Mouse (Mus musculus): ENCODE measurements around the gene 1810062G17Rik.

DNA sequence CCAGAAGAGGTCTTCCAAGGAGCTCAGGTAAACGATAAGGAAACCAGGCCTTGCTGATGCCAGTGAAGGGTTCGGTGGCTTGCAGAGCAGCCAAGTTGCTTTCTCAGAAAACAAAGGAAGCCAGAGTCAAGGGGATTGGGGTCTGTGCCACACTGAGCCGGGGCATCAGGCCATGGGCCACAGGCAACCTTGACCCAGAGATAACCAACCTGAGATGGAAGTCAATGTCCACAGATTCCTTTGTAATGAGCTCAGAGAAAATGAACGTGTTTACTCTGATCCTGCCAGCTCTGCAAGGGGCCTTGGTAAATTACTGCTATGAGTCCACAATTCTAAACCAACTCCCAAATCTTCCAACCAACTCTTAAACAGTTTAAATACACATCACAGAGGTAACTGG lies 3.9 kb upstream of the 1810062G17Rik start:
- TF ChIP-seq CTCF (conservative IDR thresholded peaks at IDR 0.05; ENCODE audit: low read length), result no peak
- TF ChIP-seq POU5F1 (IDR thresholded peaks at IDR 0.05; ENCODE audit: borderline replicate concordance, low read length), result no peak

Data from E14TG2a.4 (cell line).